Mouse (Mus musculus) mammary gland, adult 2 months (tissue): ENCODE data around the gene Ddn. TPM values are rescaled to one million over a fixed set of nuclear protein-coding genes. Genes with fewer than 3 reads are reported as not detected.

Source experiments
- polyA plus RNA-seq: library from polyadenylated mRNA; depleted of rRNA; stranded (reverse); fragments of >200 nt; gene quantifications from 2 replicates; pipeline ENCODE4 v1.2.3, GENCODE M21; 2012; ENCODE audit warnings: low replicate concordance; rRNA removed

Gene Ddn
- polyA plus RNA-seq, result 0.82 and 1.4 TPM in 2 replicates

GRCm38 (mm10) chr15:98809390-98809789 is at the start of gene Ddn:
Ddn (minus strand) TSS chr15:98809490.

GRCm38 (mm10) chr15:98830736-98831683 is 21.7 kb upstream of the Ddn start, which contains the start of gene Prkag1:
Prkag1 (minus strand) TSS chr15:98831521.

GRCm38 (mm10) chr15:98789661-98790535 is 19.4 kb downstream of the Ddn start, which contains the start of gene Wnt1:
Wnt1 (plus strand) TSS chr15:98789857.

GRCm38 (mm10) chr15:98777762-98778161 is 31.5 kb downstream of the Ddn start, which contains the start of gene Wnt10b:
Wnt10b (minus strand) TSS chr15:98778150.

GRCm38 (mm10) chr15:98762670-98763529 is 46.4 kb downstream of the Ddn start, which contains the start of gene Arf3:
Arf3 (minus strand) TSS chr15:98763214.

Other genes with a start within 250 kb of the Ddn start
- 8.2 and 16.5 TPM in 2 replicates for gene Ccnt1, start 238.6 kb downstream of the Ddn start, polyA plus RNA-seq
- gene 4930415O20Rik, start 238.5 kb downstream of the Ddn start, polyA plus RNA-seq, result 0.36 TPM in 1 of 2 replicates, not detected in the other
- gene Adcy6, start 199.4 kb downstream of the Ddn start, polyA plus RNA-seq, result 96.7 and 104 TPM in 2 replicates
- gene Cacnb3, start 178.7 kb downstream of the Ddn start, polyA plus RNA-seq, result 69.4 and 133 TPM in 2 replicates
- 27.5 and 29.8 TPM in 2 replicates for gene Ddx23, start 146.6 kb downstream of the Ddn start, polyA plus RNA-seq
- 3.1 and 5.1 TPM in 2 replicates for gene Rnd1, start 132.0 kb downstream of the Ddn start, polyA plus RNA-seq
- 0.23 TPM in 1 of 2 replicates, not detected in the other for gene Ccdc65, start 101.3 kb downstream of the Ddn start, polyA plus RNA-seq
- gene Fkbp11, start 81.3 kb downstream of the Ddn start, polyA plus RNA-seq, result 14.2 and 16.9 TPM in 2 replicates
- 90.1 and 107 TPM in 2 replicates for gene Arf3, start 46.3 kb downstream of the Ddn start, polyA plus RNA-seq
- gene Wnt10b, start 31.3 kb downstream of the Ddn start, polyA plus RNA-seq, result 5.9 and 9.5 TPM in 2 replicates
- 0.68 and 1.3 TPM in 2 replicates for gene Wnt1, start 19.6 kb downstream of the Ddn start, polyA plus RNA-seq
- 52.3 and 119 TPM in 2 replicates for gene Prkag1, start 22.0 kb upstream of the Ddn start, polyA plus RNA-seq
- gene Kmt2d, start 61.7 kb upstream of the Ddn start, polyA plus RNA-seq, result 22.0 and 43.2 TPM in 2 replicates
- gene Rhebl1, start 85.0 kb upstream of the Ddn start, polyA plus RNA-seq, result 4.1 and 6.9 TPM in 2 replicates
- 2.5 TPM in 2 replicates for gene Dhh, start 89.0 kb upstream of the Ddn start, polyA plus RNA-seq
- 53.7 and 143 TPM in 2 replicates for gene Lmbr1l, start 108.7 kb upstream of the Ddn start, polyA plus RNA-seq
- 1,283 and 1,704 TPM in 2 replicates for gene Tuba1b, start 125.1 kb upstream of the Ddn start, polyA plus RNA-seq
- gene Gm49450, start 144.1 kb upstream of the Ddn start, polyA plus RNA-seq, result 83.8 and 253 TPM in 2 replicates
- 525 and 719 TPM in 2 replicates for gene Tuba1a, start 144.2 kb upstream of the Ddn start, polyA plus RNA-seq
- 112 and 139 TPM in 2 replicates for gene Tuba1c, start 220.4 kb upstream of the Ddn start, polyA plus RNA-seq
- 0.43 and 0.81 TPM in 2 replicates for gene Prph, start 245.7 kb upstream of the Ddn start, polyA plus RNA-seq